Mouse (Mus musculus): Measurements from ENCODE around the gene Msh6.
"Not testable (repeated sequence)": the region's sequence is repeated elsewhere in the genome, so short reads cannot be mapped to it uniquely, and the experiment has no call there.

DNA sequence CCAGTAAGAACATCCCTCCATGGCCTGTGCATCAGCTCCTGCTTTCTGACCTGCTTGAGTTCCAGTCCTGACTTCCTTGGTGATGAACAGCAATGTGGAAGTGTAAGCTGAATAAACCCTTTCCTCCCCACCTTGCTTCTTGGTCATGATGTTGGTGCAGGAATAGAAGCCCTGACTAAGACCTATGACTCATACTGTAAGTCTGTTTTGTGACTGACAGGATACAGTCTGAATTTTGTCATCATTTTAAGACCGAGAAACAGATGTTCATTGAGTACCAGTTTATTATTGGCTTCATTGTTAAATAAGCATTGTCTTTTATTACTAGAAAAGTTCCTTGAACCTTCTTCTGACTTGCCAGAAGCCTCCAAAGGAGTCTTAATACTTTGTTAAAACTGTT, 4.8 kb downstream of the Msh6 start:
- TF ChIP-seq RCOR1 (conservative IDR thresholded peaks at IDR 0.05; ENCODE audit: low read depth, low read length) (peak; percentile 89), MAFK (IDR thresholded peaks at IDR 0.05; ENCODE audit: insufficient replicate concordance, low read length) (0 out of 2 replicates have a peak, but pooled peaks have one; percentile 62)
- TF ChIP-seq NELFE (IDR thresholded peaks at IDR 0.05; ENCODE audit: low read depth, low read length), result not testable (repeated sequence)

Data from CH12.LX (cell line).